Mouse (Mus musculus) layer of hippocampus, adult 11-12 months (tissue): ENCODE measurements around the gene Klk1b3.
"Not testable (repeated sequence)": the region's sequence is repeated elsewhere in the genome, so short reads cannot be mapped to it uniquely, and the experiment has no call there.

ENCODE experiments used
- DNase-seq: peaks from one replicate; pipeline ENCODE4 v3.0.0; 2022; ENCODE audit warnings: low spot score

Klk1b3 gene

DNA sequence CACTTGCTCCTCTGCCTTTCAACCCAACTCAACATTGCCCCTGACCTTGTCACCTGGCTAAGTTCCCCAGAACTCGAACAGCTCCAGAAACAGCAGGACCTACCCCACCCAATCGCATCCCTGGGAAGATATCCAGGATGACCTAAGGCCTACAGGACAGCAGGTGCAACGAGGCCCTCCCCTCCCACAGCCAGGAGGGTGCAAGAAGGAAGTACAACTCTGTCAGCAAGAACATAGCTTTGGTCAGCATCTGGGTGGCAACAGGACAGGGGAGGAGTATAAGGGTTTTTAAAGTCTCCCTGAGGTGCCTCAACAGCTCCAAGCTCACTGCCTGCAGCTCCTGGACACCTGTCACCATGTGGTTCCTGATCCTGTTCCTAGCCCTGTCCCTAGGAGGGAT, at the start of gene Klk1b3:
Gene Klk1b3 (plus strand): TSS at position 301 of the 400 bp plus-strand sequence.
- DNase-seq = no peak

DNA sequence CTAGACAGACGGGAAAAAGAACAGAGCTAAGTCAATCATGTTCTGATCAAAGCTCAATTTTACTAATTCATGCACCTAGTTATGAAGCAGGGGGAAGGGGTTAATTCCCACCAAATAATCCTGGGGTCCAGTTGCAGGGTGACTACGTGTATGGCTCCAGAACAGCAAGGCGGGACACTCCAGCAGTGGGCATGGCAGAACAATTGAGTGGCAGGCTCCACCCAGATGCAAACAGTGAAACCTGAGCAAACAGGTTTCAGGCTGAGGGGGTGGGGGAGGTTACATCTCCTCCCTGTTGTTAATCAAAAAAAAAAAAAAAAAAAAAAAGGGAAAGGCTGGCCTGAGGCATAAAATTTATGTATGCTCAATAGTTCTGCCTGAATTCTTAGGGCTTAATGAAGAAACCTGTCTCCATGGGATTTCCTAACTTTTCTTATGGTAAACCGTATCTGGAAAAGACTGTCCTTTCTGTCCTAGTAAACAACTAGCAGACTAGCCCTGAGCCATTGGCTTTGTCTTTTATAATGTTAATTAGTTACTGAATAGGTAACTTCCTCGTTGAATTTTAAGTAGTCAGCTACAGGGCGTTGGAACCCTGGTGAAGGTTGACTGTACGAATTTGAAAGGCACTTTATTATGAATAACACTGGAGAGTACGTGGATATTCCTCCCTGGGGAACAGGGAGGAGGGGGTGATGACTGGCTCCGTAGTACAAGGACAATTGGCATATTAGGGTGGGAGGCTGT, 18.5 kb upstream of the Klk1b3 start:
- DNase-seq = no peak

DNA sequence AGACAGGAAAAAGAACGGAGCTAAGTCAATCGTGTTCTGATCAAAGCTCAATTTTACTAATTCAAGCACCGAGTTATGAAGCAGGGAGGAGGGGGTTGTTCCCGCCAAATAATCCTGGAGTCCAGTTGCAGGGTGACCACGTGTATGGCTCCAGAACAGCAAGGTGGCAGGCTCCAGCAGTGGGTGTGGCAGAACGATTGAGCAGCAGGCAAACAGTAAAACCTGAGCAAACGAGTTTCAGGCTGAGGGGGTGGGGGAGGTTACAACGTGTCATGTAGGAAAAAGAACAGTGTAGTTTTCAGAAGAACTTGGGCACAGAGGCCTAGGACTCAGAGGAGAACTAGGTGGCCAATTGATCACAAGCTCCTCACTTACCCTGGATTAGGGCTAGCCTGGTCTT, 11.5 kb upstream of the Klk1b3 start:
- not testable (repeated sequence) for DNase-seq

DNA sequence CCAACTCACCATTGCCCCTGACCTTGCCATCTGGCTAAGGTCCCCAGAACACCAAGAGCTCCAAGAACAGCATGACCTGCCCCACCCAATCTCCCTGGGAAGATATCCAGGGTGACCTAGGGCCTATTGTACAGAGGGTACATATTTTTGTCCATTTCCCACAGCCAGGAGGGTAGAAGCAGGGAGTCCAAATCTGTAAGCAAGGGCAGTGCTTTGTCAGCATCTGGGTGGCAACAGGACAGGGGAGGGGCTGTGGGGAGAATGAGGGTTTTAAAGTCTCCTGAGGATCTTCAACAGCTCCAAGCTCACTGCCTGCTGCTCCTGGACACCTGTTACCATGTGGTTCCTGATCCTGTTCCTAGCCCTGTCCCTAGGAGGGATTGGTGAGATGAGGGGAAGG, 10.1 kb upstream of the Klk1b3 start, which contains the start of gene Klk1b24:
Gene Klk1b24 (plus strand): TSS at position 301 of the 400 bp plus-strand sequence.
- not testable (repeated sequence) for DNase-seq

DNA sequence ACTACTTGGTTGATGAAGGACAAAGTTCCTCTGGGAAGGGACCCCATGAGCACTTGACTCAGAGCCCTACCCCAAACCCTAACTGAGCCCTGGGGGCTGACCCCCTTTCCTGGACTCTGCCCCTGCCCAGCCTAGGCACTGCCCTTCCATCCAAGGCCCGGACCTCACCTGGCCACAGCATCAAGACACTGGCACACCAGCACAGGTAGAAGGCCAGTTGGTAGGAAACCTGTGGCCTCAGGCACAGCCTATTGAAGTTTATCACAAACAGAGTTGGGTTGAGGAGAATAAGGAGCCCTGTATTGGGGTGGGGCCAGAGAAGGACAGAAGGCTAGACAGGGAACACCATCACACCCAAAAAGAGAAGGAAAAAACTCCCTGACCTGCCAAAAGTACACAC, 4.5 kb upstream of the Klk1b3 start:
- not testable (repeated sequence) for DNase-seq

DNA sequence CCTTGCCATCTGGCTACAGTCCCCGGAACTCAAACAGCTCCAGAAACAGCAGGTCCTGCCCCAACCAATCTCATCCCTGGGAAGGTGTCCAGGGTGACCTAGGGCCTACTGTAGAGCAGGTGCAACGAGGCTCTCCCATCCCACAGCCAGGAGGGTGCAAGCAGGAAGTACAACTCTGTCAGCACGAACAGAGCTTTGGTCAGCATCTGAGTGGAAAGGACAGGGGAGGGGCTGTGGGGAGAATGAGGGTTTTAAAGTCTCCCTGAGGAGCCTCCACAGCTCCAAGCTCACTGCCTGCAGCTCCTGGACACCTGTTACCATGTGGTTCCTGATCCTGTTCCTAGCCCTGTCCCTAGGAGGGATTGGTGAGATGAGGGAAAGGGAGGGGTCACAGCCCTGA, 9.1 kb downstream of the Klk1b3 start, which contains the start of gene Klk1b4:
Gene Klk1b4 (plus strand): TSS at position 301 of the 400 bp plus-strand sequence.
- DNase-seq = not testable (repeated sequence)

DNA sequence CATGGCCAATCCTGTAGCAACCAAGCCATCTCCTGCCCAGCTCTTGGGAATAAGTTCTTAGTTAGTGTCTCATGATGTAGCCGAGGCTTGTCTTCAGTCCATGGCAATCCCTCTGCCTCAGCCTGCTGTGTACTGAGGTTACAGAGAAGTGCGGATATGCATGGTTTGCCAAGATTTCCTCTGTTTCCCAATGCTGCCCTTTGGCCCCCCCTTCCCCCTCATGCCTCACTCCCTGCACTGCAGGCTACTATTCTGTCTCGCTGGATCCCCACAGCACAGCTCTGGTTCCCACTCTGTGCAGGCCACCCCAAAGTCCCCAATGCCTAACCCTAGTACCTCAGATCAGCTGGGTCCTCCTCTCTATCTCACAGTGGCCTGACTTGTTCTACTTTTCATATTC, 10.3 kb downstream of the Klk1b3 start:
- no peak for DNase-seq

DNA sequence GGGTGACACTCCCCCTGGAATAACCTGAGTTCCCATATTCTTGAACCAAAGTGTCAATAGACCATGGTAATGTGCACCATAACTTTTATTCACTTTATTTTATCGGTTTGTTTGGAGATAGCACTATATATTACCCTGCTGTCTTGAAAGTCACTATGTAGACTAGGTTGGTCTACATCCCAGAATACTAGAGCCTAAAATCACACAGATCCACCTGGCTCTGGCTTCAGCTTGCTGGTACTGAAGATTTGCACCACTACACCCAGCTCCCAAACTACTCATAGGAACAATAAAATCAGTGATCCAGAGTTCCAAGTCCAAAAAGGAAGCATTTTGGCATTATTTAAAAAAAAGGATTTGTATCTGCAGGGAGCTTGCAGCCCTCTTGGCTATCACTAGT, 17.7 kb downstream of the Klk1b3 start, which contains the start of gene Klk1b5:
Gene Klk1b5 (plus strand): TSS at position 301 of the 400 bp plus-strand sequence.
- DNase-seq = no peak

DNA sequence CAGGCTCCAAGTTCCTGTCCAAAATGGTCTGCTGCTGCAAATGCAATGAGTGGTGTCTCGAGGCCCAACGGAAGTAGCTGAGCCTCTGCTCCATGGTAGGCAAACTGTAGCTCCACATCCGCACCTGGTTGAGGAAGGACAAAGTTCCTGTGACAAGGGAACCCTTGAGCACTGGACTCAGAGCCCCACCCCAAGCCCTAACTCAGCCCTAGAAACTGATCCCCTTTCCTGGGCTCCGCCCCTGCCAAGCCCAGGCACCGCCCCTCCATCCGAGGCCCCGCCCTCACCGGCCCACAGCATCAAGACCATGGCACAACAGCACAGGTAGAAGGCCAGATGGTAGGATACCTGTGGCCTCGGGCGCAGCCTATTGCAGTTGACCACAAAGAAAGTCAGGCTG, 23.6 kb downstream of the Klk1b3 start:
- not testable (repeated sequence) for DNase-seq

DNA sequence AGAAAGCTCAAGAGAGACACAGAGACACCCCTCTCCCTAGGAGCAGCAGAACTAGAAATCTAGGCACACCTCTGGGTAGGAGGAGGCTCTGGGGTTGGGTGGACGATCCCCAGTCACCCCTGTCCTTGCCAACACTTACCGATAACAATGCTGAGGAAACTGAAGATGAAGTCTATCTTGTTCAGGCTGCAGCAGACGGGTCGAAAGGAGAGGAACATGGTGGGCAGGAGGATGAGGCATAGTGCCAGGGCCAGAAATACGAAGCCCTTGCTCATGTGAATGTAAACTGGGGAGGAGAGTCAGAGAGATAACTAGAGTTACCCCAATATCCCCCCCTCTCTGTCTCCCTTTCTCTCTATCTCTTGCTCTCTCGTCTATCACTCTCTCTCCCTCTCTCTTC, 24.3 kb downstream of the Klk1b3 start:
- DNase-seq = not testable (repeated sequence)

DNA sequence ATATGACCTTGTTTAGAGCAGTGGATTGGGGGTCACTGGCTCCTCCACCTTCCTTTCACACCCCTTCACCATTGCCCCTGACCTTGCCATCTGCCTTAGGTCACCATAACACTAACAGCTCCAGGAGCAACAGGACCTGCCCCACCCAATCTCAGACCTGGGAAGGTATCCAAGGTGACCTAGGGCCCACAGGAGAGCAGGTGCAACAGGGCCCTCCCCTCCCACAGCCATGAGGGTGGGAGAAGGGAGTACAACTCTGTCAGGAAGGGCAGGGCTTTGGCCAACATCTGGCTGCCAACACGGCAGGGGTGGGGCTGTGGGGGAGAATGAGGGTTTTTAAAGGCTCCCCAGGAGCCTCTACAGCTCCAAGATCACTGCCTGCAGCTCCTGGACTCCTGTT, 27.1 kb downstream of the Klk1b3 start, which contains the start of gene Klk1:
Gene Klk1 (plus strand): TSS at position 285 of the 400 bp plus-strand sequence.
- DNase-seq = no peak

DNA sequence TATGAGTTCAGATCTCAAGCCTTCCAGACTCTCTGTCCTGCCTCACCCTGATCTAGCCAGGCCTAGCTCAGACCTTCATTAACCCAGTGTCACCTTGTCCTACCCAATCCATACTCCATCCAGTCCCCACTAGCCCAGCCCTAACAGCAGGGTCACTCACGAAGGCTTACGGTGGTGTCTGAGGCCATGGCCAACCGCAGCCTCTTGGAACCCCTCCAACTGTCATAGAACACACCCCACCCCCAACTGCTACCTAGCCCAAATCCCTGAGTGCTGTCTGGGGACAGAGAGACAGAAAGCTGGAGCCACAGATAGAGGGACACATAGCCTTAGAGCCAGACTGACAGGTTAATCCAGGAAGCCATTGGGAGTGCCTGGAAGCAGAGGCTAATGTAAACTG, 37.9 kb downstream of the Klk1b3 start, which contains the start of gene Gm36864:
Gene Gm36864 (plus strand): TSS at position 269 of the 400 bp plus-strand sequence.
- no peak for DNase-seq

DNA sequence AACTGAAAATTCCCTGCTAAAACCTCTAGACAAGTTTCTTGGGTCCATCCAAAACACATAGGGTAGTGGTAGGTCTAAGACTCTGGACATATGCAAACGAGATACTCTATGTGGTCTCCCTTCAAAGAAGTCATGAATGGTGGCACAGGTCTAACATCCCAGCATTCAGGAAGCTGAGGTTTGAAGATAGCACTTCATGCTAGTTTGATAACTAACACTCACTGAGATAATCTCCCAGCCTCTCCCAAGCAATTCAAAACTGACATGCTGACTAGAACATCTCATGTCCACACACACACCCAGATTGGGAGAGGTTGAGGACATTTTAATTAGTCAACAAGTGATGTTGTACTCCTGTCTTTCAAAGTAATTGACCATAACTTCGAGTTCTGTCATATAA, 41.9 kb downstream of the Klk1b3 start:
- DNase-seq = no peak

DNA sequence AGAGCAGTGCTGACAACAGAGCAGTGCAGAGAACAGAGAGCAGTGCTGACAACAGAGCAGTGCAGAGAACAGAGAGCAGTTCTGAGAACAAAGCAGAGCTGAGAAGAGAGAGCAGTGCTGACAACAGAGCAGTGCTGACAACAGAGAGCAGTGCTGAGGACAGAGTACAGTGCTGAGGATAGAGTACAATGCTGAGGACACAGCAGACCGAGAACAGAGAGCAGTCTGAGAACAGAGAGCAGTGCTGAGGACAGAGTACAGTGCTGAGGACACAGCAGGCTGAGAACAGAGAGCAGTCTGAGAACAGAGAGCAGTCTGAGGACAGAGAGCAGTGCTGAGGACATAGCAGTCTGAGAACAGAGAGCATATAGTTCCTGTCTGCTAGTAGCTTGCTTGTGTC, 42.7 kb downstream of the Klk1b3 start:
- no peak for DNase-seq

DNA sequence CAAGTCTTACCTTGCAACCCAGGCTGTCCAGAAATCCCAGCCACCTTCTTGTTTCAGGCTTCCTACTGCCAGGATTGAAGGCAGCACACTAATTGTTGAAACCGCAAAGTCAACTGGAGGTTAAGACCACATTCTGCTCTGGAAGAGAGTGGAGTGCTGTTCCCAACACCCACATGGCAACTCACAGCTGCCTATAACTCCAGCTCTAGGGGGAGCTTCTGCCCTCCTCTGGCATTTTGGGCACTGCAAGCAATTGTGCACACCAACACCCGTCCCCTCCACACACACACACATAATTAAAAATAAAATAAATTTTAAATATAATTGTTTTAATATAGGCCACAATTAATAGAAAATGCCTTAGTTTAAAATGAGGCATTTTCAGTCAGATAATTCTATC, 43.2 kb downstream of the Klk1b3 start:
- DNase-seq = no peak

DNA sequence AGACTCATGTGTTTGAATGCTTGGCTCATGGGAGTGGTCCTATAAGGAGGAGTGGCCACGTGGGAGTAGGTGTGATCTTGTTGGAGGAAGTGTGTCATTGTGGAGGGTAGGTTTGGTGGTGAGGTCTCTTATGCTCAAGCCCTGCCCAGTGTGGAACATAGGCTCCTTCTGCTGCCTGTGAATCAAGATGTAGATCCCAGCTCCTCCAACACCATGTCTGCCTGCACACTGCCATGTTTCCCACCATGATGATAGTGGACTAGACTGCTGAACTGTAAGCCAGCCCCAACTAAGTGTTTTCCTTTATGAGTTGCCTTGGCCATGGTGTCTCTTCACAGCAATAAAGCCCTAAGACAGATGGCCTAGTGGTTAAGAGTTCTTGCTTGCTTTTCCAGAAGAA, 46.1 kb downstream of the Klk1b3 start:
- no peak for DNase-seq

DNA sequence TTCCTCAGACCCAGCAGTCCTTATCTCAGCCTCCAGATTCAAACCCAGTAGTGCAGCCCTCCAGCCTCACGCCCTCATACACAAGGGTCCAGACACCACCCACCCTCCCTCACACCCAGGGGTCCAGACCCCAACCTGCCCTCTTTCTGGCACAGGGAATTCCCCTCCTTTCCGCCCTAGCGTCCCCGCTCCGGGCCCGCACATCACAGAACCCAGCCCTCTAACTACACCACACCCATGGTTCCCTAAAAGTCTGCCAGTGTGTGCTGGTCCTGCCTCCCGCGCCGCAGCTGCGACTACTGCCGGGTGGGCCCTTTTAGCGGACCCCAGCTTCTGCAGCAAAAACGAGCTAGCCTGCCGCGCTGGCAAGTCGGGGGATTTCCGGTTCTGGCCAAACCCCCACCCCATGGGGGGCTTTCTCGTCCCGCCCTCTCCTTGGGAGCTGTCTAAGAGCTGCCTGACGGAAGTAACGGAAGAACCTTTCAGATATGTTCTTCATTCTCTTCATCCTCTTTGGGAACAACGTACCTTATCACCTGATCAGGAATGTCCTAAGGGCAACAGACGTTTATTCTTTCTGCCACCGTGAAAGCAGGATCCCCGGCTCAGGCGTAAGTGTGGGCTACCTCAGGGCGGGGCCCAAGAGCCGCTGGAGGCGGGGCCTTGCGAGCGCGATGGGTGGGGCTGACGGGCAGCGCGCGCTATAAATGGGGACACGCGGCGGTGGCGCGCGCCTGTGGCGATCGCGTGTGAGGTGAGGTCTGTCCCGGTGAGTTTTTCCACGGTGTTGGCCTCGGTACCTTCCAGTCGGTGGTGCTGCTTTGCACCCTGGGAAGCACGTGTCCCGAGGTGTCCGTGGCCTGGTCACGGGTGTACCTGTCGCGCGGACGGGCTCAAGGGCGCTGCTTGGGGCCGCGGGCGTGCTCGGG, 48.3 kb downstream of the Klk1b3 start, which contains the start of the genes 1700028J19Rik and 2410002F23Rik:
Gene 1700028J19Rik (minus strand): TSS at position 641 of the 929 bp plus-strand sequence.
Gene 2410002F23Rik (plus strand): TSS at position 668 of the 929 bp plus-strand sequence.
- DNase-seq = peak; percentile 93

DNA sequence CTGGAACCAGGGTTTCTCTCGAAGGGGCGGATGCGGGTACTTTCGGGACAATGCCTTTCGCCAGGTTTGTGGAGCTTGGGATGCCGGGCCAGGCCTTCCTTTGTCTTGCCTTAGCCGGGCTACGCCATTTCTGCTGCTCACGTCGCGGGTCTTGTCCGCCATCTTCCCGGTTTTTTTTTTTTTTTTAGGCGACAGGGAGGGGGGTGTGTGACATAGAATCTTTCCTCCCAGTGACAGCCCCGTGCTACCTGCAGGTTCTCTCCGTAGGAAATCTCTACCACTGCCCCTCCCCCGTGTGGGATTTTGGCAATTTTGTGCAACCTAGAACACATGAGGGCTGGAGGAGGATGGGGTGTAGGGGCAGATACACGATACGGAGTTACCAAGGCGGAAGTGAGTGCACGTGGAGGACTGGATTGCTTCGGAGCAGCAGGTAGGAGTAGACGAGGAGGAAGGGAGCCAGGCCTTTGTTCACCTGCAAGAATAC, 49.0 kb downstream of the Klk1b3 start:
- peak; percentile 46 for DNase-seq

DNA sequence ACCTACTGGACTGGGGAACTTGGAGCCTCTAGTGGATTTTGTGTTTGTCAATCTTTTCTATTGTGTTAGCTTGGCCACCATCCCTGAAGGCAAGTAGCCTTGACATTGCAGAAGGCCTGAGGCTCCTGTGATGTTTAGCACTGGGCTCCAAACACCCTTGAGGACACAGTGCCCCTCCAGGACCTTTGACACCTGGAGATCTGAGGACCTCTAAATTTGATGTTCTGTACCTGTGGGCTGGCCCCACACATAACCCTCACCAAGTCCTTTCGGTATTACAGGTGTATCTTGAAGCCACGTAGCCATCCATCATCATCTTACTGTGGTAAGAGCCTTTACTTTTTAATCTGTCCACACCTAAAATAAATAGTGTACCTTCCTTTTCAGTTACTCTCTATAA, 50.0 kb downstream of the Klk1b3 start:
- no peak for DNase-seq

DNA sequence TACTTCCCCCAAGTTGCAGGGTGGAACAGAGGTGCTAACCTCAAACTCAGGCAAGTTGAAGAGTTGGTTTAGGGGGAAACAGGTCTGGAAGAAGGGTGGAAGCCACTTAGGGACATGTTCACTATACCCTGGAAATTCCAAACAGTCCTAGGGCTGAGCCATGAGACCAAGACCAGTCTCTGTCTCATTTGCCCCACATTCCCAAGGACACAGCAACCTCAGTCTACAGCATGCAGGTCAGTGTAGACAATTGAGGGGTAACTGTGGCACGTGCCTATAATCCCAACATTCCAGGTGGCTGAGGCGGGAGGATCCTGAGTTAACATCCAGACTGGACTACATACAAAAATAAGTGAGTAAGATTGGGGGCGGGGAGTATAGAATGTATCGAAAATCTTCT, 51.3 kb downstream of the Klk1b3 start:
- DNase-seq = no peak

DNA sequence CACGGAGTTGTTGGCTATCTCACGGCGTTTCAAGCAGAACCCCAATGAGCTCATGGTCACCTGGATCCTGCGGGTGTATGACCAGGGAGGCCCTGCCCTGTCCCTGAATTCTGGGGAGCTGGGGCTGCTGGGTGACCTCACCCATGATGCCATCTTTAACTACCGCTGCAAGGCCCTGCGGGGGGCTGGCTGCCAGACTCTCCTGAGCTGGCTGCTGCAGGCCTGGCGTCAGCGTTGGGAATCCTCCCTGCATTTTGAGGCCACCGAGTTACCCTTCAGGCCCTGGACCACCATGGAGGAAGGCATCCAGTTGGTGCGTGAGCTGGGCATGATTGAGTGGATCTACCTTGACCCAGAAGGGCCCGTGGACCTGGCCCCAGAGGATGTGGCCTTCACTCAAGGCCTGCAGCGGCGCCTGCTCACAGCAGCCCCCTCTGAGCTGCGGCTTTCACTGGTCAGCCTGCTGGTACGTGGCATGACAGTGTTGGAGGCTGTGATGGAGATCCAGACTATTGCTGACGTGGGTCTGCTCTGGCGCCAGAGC, 52.8 kb downstream of the Klk1b3 start:
- not testable (repeated sequence) for DNase-seq
